Mouse (Mus musculus) layer of hippocampus, adult 11-12 months (tissue): ENCODE data around the gene 2200002J24Rik.
A peak's percentile ranks its signal among the peaks of the same experiment; 100 is the strongest.
"Not testable (repeated sequence)": the region's sequence is repeated elsewhere in the genome, so short reads cannot be mapped to it uniquely, and the experiment has no call there.

Experiments
- DNase-seq: peaks from one replicate; pipeline ENCODE4 v3.0.0; 2022; ENCODE audit warnings: low spot score

The 2200002J24Rik gene

GRCm38 (mm10) chr7:30728739-30729395 lies 30.1 kb downstream of the 2200002J24Rik start:
- DNase-seq = no peak

DNA sequence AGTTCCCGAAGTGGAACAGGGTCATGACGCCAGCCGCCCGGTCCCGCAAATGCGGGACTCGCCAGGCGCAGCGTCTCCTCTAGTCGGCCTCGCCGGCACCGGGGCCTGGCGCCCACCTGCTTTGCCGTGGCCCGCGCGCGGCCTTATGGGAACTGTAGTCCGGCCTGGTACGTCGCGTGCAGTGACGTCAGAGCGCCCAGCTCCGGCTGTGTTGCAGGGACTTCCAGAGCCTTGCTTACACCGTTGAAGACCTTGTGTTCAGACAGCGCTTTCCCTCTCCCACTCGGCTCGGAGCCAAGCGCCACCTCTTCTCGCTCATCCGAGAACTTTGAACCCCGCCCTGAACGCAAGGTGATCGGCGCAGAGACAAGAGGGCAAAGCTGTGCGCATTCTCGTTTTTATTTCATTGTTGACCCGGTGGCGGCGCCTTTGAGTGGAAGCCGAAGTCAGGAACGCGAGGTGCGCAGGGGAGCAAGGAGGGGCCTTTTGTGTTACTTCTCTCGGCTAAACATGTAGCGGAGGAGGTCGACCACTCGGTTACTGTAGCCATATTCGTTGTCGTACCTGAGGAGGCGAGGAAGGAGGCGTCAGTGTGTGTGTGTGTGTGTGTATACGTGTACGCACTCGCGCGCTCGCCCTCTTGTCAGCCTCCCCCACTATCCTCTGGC lies 30.8 kb downstream of the 2200002J24Rik start, which contains the start of gene Tmem147:
Gene Tmem147 (minus strand): TSS at position 145 of the 668 bp plus-strand sequence.
- peak; percentile 96 for DNase-seq

DNA sequence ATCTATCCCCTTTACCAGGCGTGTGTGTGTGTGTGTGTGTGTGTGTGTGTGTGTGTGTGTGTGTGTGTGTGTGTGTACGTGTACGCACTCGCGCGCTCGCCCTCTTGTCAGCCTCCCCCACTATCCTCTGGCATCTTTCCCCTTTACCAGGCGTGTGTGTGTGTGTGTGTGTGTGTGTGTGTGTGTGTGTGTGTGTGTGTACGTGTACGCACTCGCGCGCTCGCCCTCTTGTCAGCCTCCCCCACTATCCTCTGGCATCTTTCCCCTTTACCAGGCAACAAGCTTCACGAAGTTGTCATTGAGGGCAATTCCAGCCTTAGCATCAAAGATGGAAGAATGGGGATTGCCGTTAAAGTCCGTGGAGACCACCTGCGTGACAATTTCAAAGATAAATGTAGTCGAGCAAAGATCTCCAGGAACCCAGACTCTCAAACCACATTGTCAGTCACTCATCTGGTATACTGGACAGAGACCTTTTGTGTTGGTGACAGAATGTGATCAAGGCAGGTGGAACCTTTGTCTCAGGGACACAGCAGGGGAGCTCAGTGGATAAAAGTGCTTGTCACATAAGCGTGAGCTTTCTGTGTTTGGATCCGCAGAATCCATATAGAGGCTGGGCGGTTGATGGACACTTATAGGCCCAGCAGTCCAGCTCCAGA lies 31.5 kb downstream of the 2200002J24Rik start:
- DNase-seq = not testable (repeated sequence)

DNA sequence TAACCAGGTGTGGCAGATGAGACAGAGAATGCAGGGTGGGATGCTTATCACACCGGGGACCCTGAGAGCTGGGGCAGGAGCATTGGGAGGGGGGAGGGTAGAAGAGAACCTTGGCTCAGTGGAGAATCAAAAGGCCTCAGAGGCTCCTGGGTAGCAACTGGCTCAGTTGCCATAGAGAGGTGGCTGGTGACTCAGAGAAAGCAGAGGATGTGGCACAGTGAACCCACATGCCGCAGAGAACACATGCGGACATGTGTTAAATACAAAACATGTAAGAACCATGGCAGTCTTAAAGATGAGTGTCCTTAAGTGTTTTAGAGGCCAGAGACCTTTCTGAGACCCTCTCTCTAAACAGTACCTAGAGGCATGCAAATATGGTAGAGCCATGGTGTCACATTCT lies 37.5 kb downstream of the 2200002J24Rik start:
- DNase-seq = no peak

DNA sequence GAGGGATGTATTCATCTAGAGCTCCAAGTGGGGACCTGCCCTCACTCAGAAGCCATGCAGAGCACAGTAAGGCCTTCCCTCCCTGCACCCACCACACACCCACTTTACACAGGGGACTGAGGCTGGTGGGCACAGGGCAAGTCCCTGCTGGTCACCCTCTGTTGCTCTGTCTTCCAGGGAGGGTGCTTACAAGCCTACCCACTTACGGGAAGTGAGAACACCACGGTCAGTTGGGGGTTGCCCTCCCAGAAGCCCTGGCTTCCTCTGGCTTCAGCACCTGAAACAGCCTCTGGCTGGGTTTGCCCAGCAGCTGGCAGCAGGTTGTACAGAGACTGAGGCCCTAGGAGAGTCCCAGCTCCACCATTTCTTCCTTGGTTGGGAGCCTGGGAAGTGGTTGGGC lies 43.8 kb downstream of the 2200002J24Rik start:
- DNase-seq = not testable (repeated sequence)

DNA sequence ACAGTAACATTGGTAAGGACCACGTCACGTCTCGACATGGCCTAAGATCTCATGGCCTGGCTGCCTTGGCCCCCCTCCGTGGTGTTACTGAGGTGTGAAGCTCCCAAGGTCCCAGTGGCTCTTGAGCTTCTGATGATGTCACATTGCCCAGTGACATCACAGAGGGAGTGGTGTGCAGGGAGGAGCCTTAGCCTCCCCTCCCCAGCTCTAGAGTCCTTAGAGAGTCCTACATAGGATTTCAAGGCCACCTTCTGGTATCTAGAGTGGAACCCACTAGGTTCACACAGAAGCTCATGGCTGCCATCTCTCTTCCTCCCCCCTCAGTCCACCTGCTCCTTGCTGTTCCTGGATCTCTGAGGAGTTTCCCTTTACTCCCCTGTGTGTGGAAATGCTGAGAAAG lies 44.9 kb downstream of the 2200002J24Rik start, which contains the start of gene Gapdhs:
Gene Gapdhs (minus strand): TSS at position 65 of the 400 bp plus-strand sequence.
- DNase-seq = not testable (repeated sequence)

- DNase-seq = no peak
Observed at GRCm38 (mm10) chr7:30744022-30744598, 45.4 kb downstream of the 2200002J24Rik start.

DNA sequence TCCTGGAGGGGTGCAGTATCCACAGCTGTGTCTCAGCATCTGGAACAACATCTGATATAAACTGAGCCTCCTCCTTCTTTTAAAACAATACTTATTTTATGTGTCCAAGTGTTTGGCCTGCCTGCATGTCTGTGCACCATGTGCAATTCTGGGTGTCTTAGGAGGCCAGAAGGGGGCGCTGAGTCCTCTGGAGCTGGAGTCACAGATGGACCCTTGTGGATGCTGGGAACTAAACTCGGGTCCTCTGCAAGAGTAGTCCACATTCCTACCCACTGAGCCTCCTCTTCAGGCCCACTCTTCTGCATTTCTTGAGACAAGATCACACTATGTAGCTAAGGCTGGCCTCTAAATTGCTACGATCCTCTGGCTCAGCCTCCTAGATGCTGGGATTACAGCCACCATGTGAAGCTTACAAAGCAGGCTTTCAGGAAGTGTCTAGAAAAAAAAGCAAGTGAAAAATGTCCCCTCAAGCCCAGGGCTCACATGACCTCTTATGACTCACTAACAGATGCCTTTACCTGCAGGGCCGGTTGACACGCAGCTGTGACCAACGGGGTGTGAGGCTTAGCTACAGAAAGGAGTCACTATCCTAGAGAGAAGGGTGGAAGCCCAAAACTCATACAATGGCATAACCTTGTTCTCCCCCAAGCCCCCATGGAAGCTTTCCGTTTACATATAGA lies 48.9 kb downstream of the 2200002J24Rik start:
- no peak for DNase-seq
